8 mouse cellular contexts compared by ENCODE assay signal in the genomic region with DNA sequence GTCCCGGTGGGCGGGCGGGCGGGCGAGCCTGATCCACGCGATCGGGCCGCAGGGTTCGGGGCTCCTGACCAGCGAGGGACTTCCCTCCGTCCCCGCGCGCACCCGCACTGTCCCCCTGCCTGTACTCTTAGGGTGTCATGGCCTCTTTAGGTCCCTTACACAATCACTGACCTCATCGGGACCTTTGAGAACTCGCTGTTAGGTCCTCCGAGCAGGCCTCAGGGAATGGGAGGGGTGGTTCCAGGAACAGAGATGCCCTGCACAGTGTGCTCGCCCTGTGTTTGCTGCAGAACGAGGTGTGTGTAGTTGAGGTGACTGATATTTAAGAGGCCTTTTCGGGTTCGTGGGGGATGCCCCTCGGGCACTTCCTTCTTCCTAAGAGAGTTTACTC. TPM values are rescaled to one million over a fixed set of nuclear protein-coding genes. Genes with fewer than 3 reads are reported as not detected.
DNase-seq lines count a peak whose midpoint lies in the region; ATAC-seq and TF ChIP-seq lines count a peak whose summit lies in the region.

No protein-coding gene starts in this region.

- H3K9me3 ChIP-seq in forebrain, embryonic 16.5 days (ENCODE audit: control insufficient read depth, low read length), result no peaks in the 10 kb centered on the region
- H3K9me3 ChIP-seq in liver, embryonic 13.5 days (replicated peaks), result no peaks in the 10 kb centered on the region

- peak overlapping the region; percentile 80 for H3K4me3 ChIP-seq in layer of hippocampus, adult 2 months
- peak overlapping the region; percentile 61 for H3K4me3 ChIP-seq in forebrain, embryonic 16.5 days (replicated peaks; ENCODE audit: low read length)
- peak overlapping the region; percentile 86 for H3K4me3 ChIP-seq in liver, embryonic 13.5 days (replicated peaks)
- H3K4me3 ChIP-seq in small intestine, adult 2 months (ENCODE audit: low read depth, low read length), result peak overlapping the region; percentile 97

- intact Hi-C loops in left cerebral cortex, postnatal 14 days (cut with DNase I), result loop anchor here (5.0 kb wide), 1 partner anchor 84 kb away; no protein-coding TSS in a partner anchor

- H3K36me3 ChIP-seq in forebrain, embryonic 16.5 days (ENCODE audit: control insufficient read depth, insufficient read depth), result peaks cover 5% of the 10 kb centered on the region
- H3K36me3 ChIP-seq in liver, embryonic 13.5 days, result peaks cover 39% of the 10 kb centered on the region
- H3K36me3 ChIP-seq in small intestine, adult 2 months (ENCODE audit: control insufficient read depth, insufficient read depth, low read length), result peaks cover 16% of the 10 kb centered on the region

- WGBS in forebrain, embryonic 16.5 days, result under 1% methylated on average over 23 of the region's 24 CpGs
- WGBS in liver, embryonic 13.5 days (ENCODE audit: insufficient replicate concordance), result 0% methylated on average over 24 of the region's 24 CpGs
- under 1% methylated on average over 24 of the region's 24 CpGs for WGBS in small intestine, adult 2 months

- no peak for DNase-seq in layer of hippocampus, adult 2 months (ENCODE audit: low spot score in 2 of 2)
- no peak for DNase-seq in layer of hippocampus, adult 9-10 months (ENCODE audit: low spot score)
- DNase-seq in liver, embryonic 13.5 days, result no peak
- no peak for DNase-seq in left cerebral cortex, postnatal 14 days (ENCODE audit: low spot score in 2 of 2)
- DNase-seq in gastrocnemius, postnatal 25 days, result no peak

- no peak for TF ChIP-seq POLR2A in small intestine, adult 2 months (IDR thresholded peaks at IDR 0.05; ENCODE audit: low read depth, low read length)

- H3K27me3 ChIP-seq in forebrain, embryonic 16.5 days (replicated peaks; ENCODE audit: control insufficient read depth, insufficient read depth, low read length), result no peaks in the 10 kb centered on the region
- H3K27me3 ChIP-seq in liver, embryonic 13.5 days, result no peaks in the 10 kb centered on the region
- no peaks in the 10 kb centered on the region for H3K27me3 ChIP-seq in small intestine, adult 2 months (ENCODE audit: control insufficient read depth, insufficient read depth, low read length)

- H3K4me2 ChIP-seq in forebrain, embryonic 16.5 days (ENCODE audit: low read length), result peak overlapping the region; percentile 84
- peak overlapping the region; percentile 74 for H3K4me2 ChIP-seq in liver, embryonic 13.5 days

- H3K4me1 ChIP-seq in forebrain, embryonic 16.5 days (replicated peaks; ENCODE audit: control insufficient read depth, insufficient read depth, low read length), result peaks cover 30% of the 10 kb centered on the region
- peaks cover 54% of the 10 kb centered on the region for H3K4me1 ChIP-seq in liver, embryonic 13.5 days (replicated peaks)
- H3K4me1 ChIP-seq in small intestine, adult 2 months (ENCODE audit: control insufficient read depth, insufficient read depth, insufficient read length, low read length), result peaks cover 23% of the 10 kb centered on the region; the same call in 1 of the 2 replicates

- H3K9ac ChIP-seq in forebrain, embryonic 16.5 days (replicated peaks; ENCODE audit: low read depth, low read length), result peak overlapping the region; percentile 86
- peak overlapping the region; percentile 83 for H3K9ac ChIP-seq in liver, embryonic 13.5 days

- peak overlapping the region; percentile 96 for H3K27ac ChIP-seq in layer of hippocampus, adult 2 months
- H3K27ac ChIP-seq in forebrain, embryonic 16.5 days (ENCODE audit: low read length), result 0 out of 2 replicates have a peak overlapping the region, but pooled peaks have one; percentile 38
- H3K27ac ChIP-seq in liver, embryonic 13.5 days, result peak overlapping the region; percentile 76
- peak overlapping the region; percentile 73; the same call in 1 of the 2 replicates for H3K27ac ChIP-seq in small intestine, adult 2 months (ENCODE audit: insufficient read depth, low read depth, low read length)

- no peak for TF ChIP-seq CTCF in layer of hippocampus, adult 2 months (conservative IDR thresholded peaks at IDR 0.05)
- no peak for TF ChIP-seq CTCF in small intestine, adult 2 months (IDR thresholded peaks at IDR 0.05; ENCODE audit: extremely low read depth, insufficient read length, insufficient replicate concordance, low read depth, low read length)

- ATAC-seq in activated CD4-positive, CD25-positive, alpha-beta regulatory T cell, adult 4 months, result peak; percentile 45
- peak; percentile 69 for ATAC-seq in forebrain, embryonic 16.5 days
- ATAC-seq in liver, embryonic 13.5 days (ENCODE audit: low read depth), result peak; percentile 76

RNA-seq across cellular contexts. Expression of a gene that starts 0.3 kb away (rescaled TPM):
- 10 to 100 TPM; 30.3 to 37.5 TPM for total RNA-seq in layer of hippocampus, adult 2 months (2021)
- 10 to 100 TPM; 15.2 to 18.3 TPM for polyA plus RNA-seq in activated CD4-positive, CD25-positive, alpha-beta regulatory T cell, adult 4 months (2017; shearing (Covaris generic))
- polyA plus RNA-seq in forebrain, embryonic 16.5 days (2015; fragmentation: Nextera tagmentation; extraction: Ambion mirVana), result 30.1 and 37.6 TPM in 2 replicates
- polyA plus RNA-seq in liver, embryonic 13.5 days (2015; fragmentation: Nextera tagmentation; extraction: Ambion mirVana), result 12.1 and 13.4 TPM in 2 replicates
- 22.6 and 66.3 TPM in 2 replicates for polyA plus RNA-seq in small intestine, adult 2 months (2012; rRNA removed)
- 10 to 100 TPM; 30.0 to 32.7 TPM for total RNA-seq in left cerebral cortex, postnatal 14 days (2021)
- total RNA-seq in gastrocnemius, postnatal 25 days (2021), result 1 to 10 TPM; 3.8 to 4.5 TPM

RNA-seq across cellular contexts. Expression of a gene that starts 0.4 kb away (rescaled TPM):
- 10 to 100 TPM; 21.4 to 30.4 TPM for total RNA-seq in layer of hippocampus, adult 2 months (2021)
- 1 to 10 TPM; 1.5 to 2.7 TPM for polyA plus RNA-seq in activated CD4-positive, CD25-positive, alpha-beta regulatory T cell, adult 4 months (2017; shearing (Covaris generic))
- 52.6 and 62.5 TPM in 2 replicates for polyA plus RNA-seq in forebrain, embryonic 16.5 days (2015; fragmentation: Nextera tagmentation; extraction: Ambion mirVana)
- 15.8 and 20.2 TPM in 2 replicates for polyA plus RNA-seq in liver, embryonic 13.5 days (2015; fragmentation: Nextera tagmentation; extraction: Ambion mirVana)
- polyA plus RNA-seq in small intestine, adult 2 months (2012; rRNA removed), result 20.5 and 34.1 TPM in 2 replicates
- total RNA-seq in left cerebral cortex, postnatal 14 days (2021), result 10 to 100 TPM; 21.6 to 23.0 TPM
- total RNA-seq in gastrocnemius, postnatal 25 days (2021), result 1 to 10 TPM; 2.4 to 2.7 TPM

RNA-seq across cellular contexts. Expression of a gene that starts 12.6 kb away (rescaled TPM):
- total RNA-seq in layer of hippocampus, adult 2 months (2021), result not detected
- polyA plus RNA-seq in activated CD4-positive, CD25-positive, alpha-beta regulatory T cell, adult 4 months (2017; shearing (Covaris generic)), result not detected
- 0.09 and 0.17 TPM in 2 replicates for polyA plus RNA-seq in forebrain, embryonic 16.5 days (2015; fragmentation: Nextera tagmentation; extraction: Ambion mirVana)
- polyA plus RNA-seq in liver, embryonic 13.5 days (2015; fragmentation: Nextera tagmentation; extraction: Ambion mirVana), result 0.08 and 0.38 TPM in 2 replicates
- polyA plus RNA-seq in small intestine, adult 2 months (2012; rRNA removed), result not detected in 2 replicates
- total RNA-seq in left cerebral cortex, postnatal 14 days (2021), result not detected
- total RNA-seq in gastrocnemius, postnatal 25 days (2021), result not detected

RNA-seq across cellular contexts. Expression of a gene that starts 17.0 kb away (rescaled TPM):
- 10 to 100 TPM; 40.6 to 40.8 TPM for total RNA-seq in layer of hippocampus, adult 2 months (2021)
- 10 to 100 TPM; 11.8 to 18.4 TPM for polyA plus RNA-seq in activated CD4-positive, CD25-positive, alpha-beta regulatory T cell, adult 4 months (2017; shearing (Covaris generic))
- polyA plus RNA-seq in forebrain, embryonic 16.5 days (2015; fragmentation: Nextera tagmentation; extraction: Ambion mirVana), result 34.7 and 36.7 TPM in 2 replicates
- 14.1 and 15.7 TPM in 2 replicates for polyA plus RNA-seq in liver, embryonic 13.5 days (2015; fragmentation: Nextera tagmentation; extraction: Ambion mirVana)
- polyA plus RNA-seq in small intestine, adult 2 months (2012; rRNA removed), result 18.3 and 40.0 TPM in 2 replicates
- 10 to 100 TPM; 37.1 to 37.9 TPM for total RNA-seq in left cerebral cortex, postnatal 14 days (2021)
- 10 to 100 TPM; 10.6 to 10.7 TPM for total RNA-seq in gastrocnemius, postnatal 25 days (2021)

RNA-seq across cellular contexts. Expression of a gene that starts 51.5 kb away (rescaled TPM):
- 100 to 1,000 TPM; 223 to 224 TPM for total RNA-seq in layer of hippocampus, adult 2 months (2021)
- not detected for polyA plus RNA-seq in activated CD4-positive, CD25-positive, alpha-beta regulatory T cell, adult 4 months (2017; shearing (Covaris generic))
- 41.1 and 43.8 TPM in 2 replicates for polyA plus RNA-seq in forebrain, embryonic 16.5 days (2015; fragmentation: Nextera tagmentation; extraction: Ambion mirVana)
- 0.30 and 0.46 TPM in 2 replicates for polyA plus RNA-seq in liver, embryonic 13.5 days (2015; fragmentation: Nextera tagmentation; extraction: Ambion mirVana)
- polyA plus RNA-seq in small intestine, adult 2 months (2012; rRNA removed), result 1.7 and 3.8 TPM in 2 replicates
- total RNA-seq in left cerebral cortex, postnatal 14 days (2021), result 100 to 1,000 TPM; 164 to 171 TPM
- total RNA-seq in gastrocnemius, postnatal 25 days (2021), result under 1 TPM; 0.36 to 0.56 TPM

Comparison
In these comparisons a context has a peak if more than half of its experiments do, and no peak if none do; other contexts are left out.
1. H3K27ac ChIP-seq: peak in every context shown above with its lines; median percentile 96 in layer of hippocampus, adult 2 months; 76 in liver, embryonic 13.5 days; 73 in small intestine, adult 2 months; 38 in forebrain, embryonic 16.5 days.